Mouse (Mus musculus) hindbrain, embryonic 15.5 days (tissue): ENCODE results near the gene Sgsh. TPM values are rescaled to one million over a fixed set of nuclear protein-coding genes. Genes with fewer than 3 reads are reported as not detected.
"Not testable (repeated sequence)": the region's sequence is repeated elsewhere in the genome, so short reads cannot be mapped to it uniquely, and the experiment has no call there.

Experiments
- ATAC-seq: fragments of 200-750 bp; cut with Nextera tagmentation; 2 replicates; pipeline ENCODE4 v1.8.0; 2017; ENCODE audit warnings: low read depth, moderate number of reproducible peaks, moderate TSS enrichment; ENCODE audit not compliant: low FRiP score
- H3K27ac ChIP-seq: fragments of 300-500 bp; sonication (generic); replicated peaks from 2 replicates; pipeline ENCODE4 v1.5.1; 2015; ENCODE audit warnings: mild to moderate bottlenecking, inconsistent platforms
- H3K27me3 ChIP-seq: fragments of 300-500 bp; sonication (generic); 2 replicates; pipeline ENCODE4 v1.6.1; 2015; ENCODE audit warnings: control low read depth, inconsistent platforms
- H3K36me3 ChIP-seq: fragments of 300-500 bp; sonication (generic); 2 replicates; pipeline ENCODE4 v1.6.1; 2015; ENCODE audit warnings: control low read depth, inconsistent platforms
- H3K4me1 ChIP-seq: fragments of 300-500 bp; sonication (generic); replicated peaks from 2 replicates; pipeline ENCODE4 v1.6.1; 2015; ENCODE audit warnings: control low read depth, inconsistent platforms
- H3K4me2 ChIP-seq: fragments of 300-500 bp; sonication (generic); 2 replicates; pipeline ENCODE4 v1.6.1; 2015; ENCODE audit warnings: moderate library complexity, mild to moderate bottlenecking, inconsistent platforms
- H3K4me3 ChIP-seq: fragments of 300-500 bp; sonication (generic); 2 replicates; pipeline ENCODE4 v1.5.1; 2015; ENCODE audit warnings: mild to moderate bottlenecking, inconsistent platforms
- H3K9ac ChIP-seq: fragments of 300-500 bp; sonication (generic); 2 replicates; pipeline ENCODE4 v1.6.1; 2015; ENCODE audit warnings: inconsistent platforms
- H3K9me3 ChIP-seq: fragments of 300-500 bp; sonication (generic); 2 replicates; pipeline ENCODE4 v1.6.1; 2016; ENCODE audit warnings: control low read depth, inconsistent platforms
- WGBS: fragments of 180-500 bp; shearing (Covaris S2); methylation state at CpG from one replicate; pipeline ENCODE4 v1.1.7; 2015; 5-methylcytosine and 5-hydroxymethylcytosine counted together
- polyA plus RNA-seq: library from polyadenylated mRNA; unstranded; fragments of >200 nt; fragmentation: Nextera tagmentation; extraction: Ambion mirVana; gene quantifications from 2 replicates; pipeline ENCODE4 v1.2.1, GENCODE M21; 2015

The Sgsh gene
- polyA plus RNA-seq, 1 experiment from 2014 or later: 4.4 TPM

DNA sequence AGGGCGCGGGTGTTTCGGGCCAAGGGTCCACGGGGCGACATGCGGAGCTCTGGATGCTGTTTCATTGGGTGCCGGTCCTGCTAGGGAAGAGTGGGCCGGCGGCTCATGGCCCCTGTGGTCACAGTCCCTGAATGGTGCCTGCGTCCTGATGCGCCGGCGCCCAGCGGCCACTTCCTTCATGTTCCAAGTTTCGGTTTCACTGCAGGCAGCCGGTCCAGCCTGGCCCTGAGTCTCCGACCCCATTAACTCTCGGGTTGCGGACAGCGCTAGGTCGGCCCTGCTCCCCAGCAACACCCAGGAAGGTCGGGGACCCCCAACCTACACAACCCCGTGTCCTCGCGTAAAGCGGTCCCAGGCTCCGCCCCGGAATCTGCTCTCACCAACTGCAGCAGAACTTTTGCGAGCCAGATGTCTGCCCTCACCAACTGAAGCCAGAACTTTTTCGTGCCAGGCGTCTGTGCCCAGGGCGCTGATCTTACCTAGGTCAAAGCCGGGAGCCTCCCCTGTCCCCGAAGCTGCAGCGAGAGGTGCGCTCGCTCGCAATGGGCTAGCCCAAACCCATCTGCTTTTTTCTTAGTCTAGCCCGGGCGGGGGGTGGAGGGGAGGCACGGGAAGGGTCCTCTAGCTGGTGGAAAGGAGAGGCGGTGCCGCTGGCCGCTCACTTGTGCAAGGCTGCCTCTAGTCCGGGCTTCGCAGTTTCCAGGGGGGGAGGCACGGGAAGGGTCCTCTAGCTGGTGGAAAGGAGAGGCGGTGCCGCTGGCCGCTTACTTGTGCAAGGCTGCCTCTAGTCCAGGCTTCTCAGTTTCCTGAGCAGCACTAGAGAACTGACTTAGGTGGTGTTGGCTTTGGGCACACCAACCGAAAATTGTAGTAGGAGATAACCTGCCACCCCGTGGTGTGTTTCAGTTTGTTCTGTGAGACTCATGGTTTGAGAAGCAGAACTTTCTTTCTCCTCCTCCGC is 35.2 kb upstream of the Sgsh start:
- Histone ChIP-seq H3K27ac (peak overlapping the region; percentile 53), H3K4me3 (peak overlapping the region; percentile 59), H3K27me3 (peaks cover 72% of the 10 kb centered on the region), H3K4me1 (peaks cover 24% of the 10 kb centered on the region), H3K9ac (peak overlapping the region; percentile 57), H3K9me3 (no peaks in the 10 kb centered on the region), H3K4me2 (peak overlapping the region; percentile 99), H3K36me3 (no peaks in the 10 kb centered on the region)
- WGBS: 2% methylated on average over 53 of the region's 53 CpGs
- ATAC-seq: peak; percentile 40; the same call in 1 of the 2 replicates

DNA sequence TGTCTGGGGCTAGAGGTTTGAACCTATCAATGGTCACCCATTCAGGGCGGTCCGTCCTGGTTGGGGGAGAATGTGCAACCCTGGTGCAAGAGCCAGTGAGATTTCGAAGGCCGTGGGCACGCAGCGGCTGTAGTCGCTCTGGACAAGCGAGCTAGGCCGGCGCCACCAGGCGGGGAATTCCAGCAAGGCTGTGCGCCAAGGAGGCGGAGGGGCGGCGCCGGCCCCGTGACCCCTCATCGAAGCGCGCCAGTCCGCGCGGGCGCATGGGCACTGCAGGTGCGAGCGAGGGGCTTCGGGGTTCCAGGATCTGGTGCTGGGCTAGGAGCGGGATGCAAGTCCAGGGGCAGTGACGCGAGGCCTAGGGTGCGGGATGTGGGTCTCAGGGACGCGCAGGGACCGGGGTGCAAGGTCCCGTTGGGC is 34.5 kb upstream of the Sgsh start:
- H3K27me3 ChIP-seq: peaks cover 65% of the 10 kb centered on the region
- WGBS: 1% methylated on average over 34 of the region's 35 CpGs
- no peaks in the 10 kb centered on the region for H3K36me3 ChIP-seq
- H3K27ac ChIP-seq: peak overlapping the region; percentile 53
- H3K9ac ChIP-seq: peak overlapping the region; percentile 57
- peak; percentile 54; the same call in 1 of the 2 replicates for ATAC-seq
- no peaks in the 10 kb centered on the region for H3K9me3 ChIP-seq
- H3K4me2 ChIP-seq: peak overlapping the region; percentile 99
- peak overlapping the region; percentile 59 for H3K4me3 ChIP-seq
- H3K4me1 ChIP-seq: peaks cover 24% of the 10 kb centered on the region

DNA sequence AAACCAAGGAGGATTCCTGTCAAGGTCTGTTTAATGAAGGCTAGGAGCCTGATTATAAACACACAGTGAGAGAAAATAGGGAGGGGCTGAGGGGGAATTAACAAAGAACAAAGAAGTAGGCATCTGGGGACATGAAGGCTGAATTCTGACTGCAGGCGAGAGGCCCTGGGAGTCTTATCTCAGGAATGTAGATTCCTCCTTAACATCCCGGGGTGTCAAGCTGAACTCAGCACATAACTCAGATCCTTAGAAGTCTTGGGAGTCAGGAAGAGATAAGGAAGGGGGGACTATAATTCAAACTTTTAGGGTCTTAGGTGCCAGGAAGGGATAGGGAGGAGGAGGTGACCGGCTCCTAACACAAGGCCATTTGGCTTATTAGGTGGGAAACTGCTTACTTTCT is 31.9 kb upstream of the Sgsh start:
- not testable (repeated sequence) for H3K36me3 ChIP-seq, H3K27ac ChIP-seq, H3K4me3 ChIP-seq, H3K9me3 ChIP-seq, H3K4me2 ChIP-seq, H3K9ac ChIP-seq, ATAC-seq
- Histone ChIP-seq H3K4me1 (peaks cover 16% of the 10 kb centered on the region), H3K27me3 (peaks cover 44% of the 10 kb centered on the region)
- WGBS: 41% methylated on average over 3 of the region's 3 CpGs

DNA sequence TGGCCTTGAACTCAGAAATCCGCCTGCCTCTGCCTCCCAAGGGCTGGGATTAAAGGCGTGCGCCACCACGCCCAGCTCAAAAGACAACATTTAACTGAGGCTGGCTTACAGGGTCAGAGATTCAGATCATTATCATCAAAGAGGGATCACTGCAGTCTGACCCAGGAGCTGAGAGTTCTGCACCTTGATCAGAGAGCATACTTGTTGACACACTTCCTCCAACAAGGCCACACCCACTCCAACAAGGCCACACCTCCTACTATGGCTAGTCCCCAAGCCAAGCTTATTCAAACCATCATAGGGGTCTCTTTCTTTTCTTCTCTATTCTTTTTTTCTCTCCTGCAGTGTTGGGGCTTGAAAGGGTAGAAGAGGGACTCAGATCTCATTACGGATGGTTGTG is 31.0 kb upstream of the Sgsh start:
- WGBS: 95% methylated on average over 5 of the region's 5 CpGs
- Histone ChIP-seq H3K27me3 (peaks cover 34% of the 10 kb centered on the region), H3K4me1 (peaks cover 16% of the 10 kb centered on the region), H3K9ac (no peak overlapping the region), H3K27ac (no peak overlapping the region), H3K4me2 (no peak overlapping the region), H3K36me3 (no peaks in the 10 kb centered on the region), H3K4me3 (no peak overlapping the region), H3K9me3 (no peaks in the 10 kb centered on the region)
- no peak for ATAC-seq

DNA sequence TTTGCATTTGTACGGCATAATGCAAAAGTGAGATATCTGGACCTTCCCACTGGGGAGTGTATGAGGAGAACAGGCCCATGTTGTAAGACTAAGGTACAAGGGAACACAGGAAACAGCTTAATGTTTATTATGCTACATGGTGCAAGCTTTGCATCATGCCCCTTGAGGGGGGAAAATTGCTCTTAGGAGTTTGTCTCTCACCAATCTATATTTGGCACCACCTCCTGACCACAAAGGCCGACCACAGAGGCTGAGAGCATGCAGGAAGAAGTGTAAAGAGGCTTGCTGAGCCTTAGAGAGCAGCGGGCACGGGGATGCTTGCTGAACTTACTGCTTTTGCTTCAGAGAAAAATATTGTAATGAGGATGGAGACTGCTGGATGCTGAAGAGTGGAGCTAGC is 29.6 kb upstream of the Sgsh start:
- no peaks in the 10 kb centered on the region for H3K36me3 ChIP-seq
- no peak overlapping the region for H3K27ac ChIP-seq
- peaks cover 5% of the 10 kb centered on the region for H3K4me1 ChIP-seq
- H3K27me3 ChIP-seq: peaks cover 20% of the 10 kb centered on the region
- 88% methylated on average over 4 of the region's 4 CpGs for WGBS
- no peak overlapping the region for H3K9ac ChIP-seq
- H3K4me2 ChIP-seq: no peak overlapping the region
- no peak overlapping the region for H3K4me3 ChIP-seq
- ATAC-seq: no peak
- H3K9me3 ChIP-seq: no peaks in the 10 kb centered on the region

DNA sequence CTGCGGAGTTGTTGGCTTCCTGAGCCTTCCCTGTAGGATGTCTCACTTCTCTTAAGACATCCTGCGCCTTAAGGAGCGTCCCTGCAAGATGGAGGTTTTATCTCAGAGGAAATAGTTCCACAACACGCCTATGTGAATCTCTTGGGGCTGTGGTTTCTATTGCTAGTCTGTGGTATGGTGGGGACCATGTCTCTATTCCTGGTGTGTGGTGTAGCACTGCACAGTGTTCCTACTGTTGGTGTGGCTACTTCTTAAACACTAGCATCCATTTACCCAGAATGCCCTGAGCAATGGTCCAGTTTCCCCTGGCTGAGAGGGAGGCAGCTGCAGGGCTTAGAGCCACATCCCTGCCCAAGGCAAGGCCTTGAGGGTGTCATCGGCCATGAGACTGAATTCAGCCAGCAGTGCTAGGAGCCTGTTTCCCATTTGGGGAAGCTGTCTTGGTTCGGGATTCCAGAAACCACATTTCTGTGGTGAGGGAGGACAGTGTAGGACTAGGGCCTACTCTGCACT is 27.1 kb upstream of the Sgsh start:
- ATAC-seq: no peak
- WGBS: 78% methylated on average over 6 of the region's 6 CpGs
- no peak overlapping the region for H3K27ac ChIP-seq

DNA sequence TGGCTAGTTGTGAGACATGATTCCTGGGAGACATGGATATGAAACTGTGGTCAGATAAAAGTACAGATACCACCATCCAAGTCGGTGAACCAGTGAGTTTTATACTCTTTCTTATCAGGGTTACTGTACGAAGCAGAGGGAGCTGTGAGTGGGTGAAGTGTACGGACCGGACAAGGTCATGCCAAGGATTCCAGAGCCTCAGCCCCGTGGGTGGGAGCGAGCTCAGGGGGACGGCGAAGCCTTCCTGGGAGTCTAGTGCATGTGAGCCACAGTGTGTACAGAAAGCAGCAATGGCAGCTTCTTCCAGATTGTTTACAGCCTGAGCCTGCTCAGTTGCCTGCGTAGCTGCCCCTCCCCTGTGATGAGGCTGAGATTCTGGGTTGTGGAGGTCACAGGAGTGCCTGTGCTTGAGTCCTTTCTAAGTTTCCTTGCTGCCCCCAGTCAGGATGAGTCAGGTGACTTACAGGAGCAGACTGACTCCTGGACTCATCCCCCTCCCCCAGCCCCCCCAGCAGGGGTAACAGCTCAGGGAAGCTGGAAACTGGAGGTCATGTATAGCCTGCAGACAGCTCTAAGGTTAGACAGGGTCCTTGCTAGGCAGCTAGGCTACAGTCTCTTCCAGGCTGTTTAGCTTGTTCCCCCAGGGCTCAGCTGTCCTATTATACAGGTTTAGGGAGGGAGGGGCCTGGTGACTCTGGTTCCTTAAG is 26.4 kb upstream of the Sgsh start:
- Histone ChIP-seq H3K9ac (no peak overlapping the region), H3K4me1 (no peaks in the 10 kb centered on the region), H3K36me3 (no peaks in the 10 kb centered on the region), H3K9me3 (no peaks in the 10 kb centered on the region), H3K27ac (no peak overlapping the region), H3K27me3 (no peaks in the 10 kb centered on the region), H3K4me3 (no peak overlapping the region), H3K4me2 (no peak overlapping the region)
- 89% methylated on average over 9 of the region's 9 CpGs for WGBS
- no peak for ATAC-seq

More for the DNA sequence above, 27.1 kb upstream of the Sgsh start:
- no peaks in the 10 kb centered on the region for H3K27me3 ChIP-seq
- H3K4me1 ChIP-seq: no peaks in the 10 kb centered on the region
- no peak overlapping the region for H3K4me2 ChIP-seq
- H3K36me3 ChIP-seq: no peaks in the 10 kb centered on the region
- H3K9me3 ChIP-seq: no peaks in the 10 kb centered on the region
- H3K4me3 ChIP-seq: no peak overlapping the region
- H3K9ac ChIP-seq: no peak overlapping the region

DNA sequence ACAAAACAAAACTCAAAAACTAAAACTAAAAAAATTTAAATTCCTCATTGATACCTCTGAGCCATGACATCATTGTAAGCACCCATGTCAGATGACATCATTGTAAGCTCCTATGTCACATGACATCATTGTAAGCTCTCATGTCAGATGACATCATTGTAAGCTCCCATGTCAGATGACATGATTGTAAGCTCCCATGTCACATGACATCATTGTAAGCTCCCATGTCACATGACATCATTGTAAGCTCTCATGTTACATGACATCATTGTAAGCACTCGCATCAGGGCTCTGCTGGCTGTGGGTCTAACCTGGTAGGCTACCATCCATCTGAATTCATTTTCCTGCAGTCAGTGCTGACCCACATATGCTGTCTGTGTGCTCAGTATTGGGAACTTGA is 23.2 kb upstream of the Sgsh start:
- no peak for ATAC-seq
- no peaks in the 10 kb centered on the region for H3K4me1 ChIP-seq
- H3K4me2 ChIP-seq: no peak overlapping the region
- no peak overlapping the region for H3K9ac ChIP-seq
- no peaks in the 10 kb centered on the region for H3K36me3 ChIP-seq
- no peaks in the 10 kb centered on the region for H3K9me3 ChIP-seq
- H3K27ac ChIP-seq: no peak overlapping the region
- whole genome bisulfite sequencing: 95% methylated on average over 1 of the region's 1 CpGs
- no peaks in the 10 kb centered on the region for H3K27me3 ChIP-seq
- no peak overlapping the region for H3K4me3 ChIP-seq

DNA sequence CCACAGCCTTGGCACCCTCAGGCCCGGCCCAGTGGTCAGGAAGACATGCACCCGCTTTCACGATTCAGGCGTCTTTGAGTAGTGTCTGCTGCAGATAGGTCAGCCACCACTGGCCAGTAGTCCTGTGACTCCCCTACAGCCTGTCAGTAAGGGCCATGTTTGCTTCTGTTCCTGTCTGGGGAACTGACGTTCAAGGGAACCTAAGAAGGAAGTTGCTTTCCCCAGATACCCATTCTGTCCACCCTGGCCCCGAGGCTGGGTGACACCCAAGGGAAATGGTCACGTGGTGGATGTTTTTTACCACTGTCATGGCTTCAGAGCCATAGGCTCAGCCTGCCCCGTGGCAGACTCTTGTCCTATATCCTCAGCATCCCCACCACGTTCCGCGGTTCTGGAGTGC is 22.0 kb upstream of the Sgsh start:
- H3K4me1 ChIP-seq: no peaks in the 10 kb centered on the region
- no peaks in the 10 kb centered on the region for H3K9me3 ChIP-seq
- H3K9ac ChIP-seq: no peak overlapping the region
- no peak for ATAC-seq
- H3K36me3 ChIP-seq: no peaks in the 10 kb centered on the region
- no peaks in the 10 kb centered on the region for H3K27me3 ChIP-seq
- no peak overlapping the region for H3K4me3 ChIP-seq
- no peak overlapping the region for H3K4me2 ChIP-seq
- WGBS: 93% methylated on average over 11 of the region's 11 CpGs
- H3K27ac ChIP-seq: no peak overlapping the region

DNA sequence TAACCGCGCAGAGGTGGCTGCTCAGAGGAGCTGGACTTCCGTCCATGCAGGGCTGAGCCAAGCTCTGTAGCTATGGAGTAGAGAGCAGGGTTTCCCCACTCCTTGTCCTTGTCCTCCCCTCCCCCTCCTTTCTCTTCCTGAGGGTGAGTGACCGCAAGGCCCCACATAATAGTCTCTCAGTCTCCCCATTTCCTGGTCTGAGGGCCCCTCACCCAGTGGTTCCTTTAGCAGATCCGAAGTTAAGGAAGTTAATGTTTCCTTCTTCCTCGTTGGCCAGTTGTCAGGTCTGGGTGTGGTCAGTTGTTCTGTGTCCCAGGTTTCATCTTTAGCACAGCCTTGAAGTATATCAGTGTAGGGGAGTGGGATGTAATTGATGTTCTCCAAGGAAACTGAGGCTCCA is 20.1 kb upstream of the Sgsh start:
- WGBS: 81% methylated on average over 6 of the region's 6 CpGs
- no peak overlapping the region for H3K9ac ChIP-seq
- H3K4me3 ChIP-seq: no peak overlapping the region
- H3K4me1 ChIP-seq: no peaks in the 10 kb centered on the region
- H3K27ac ChIP-seq: no peak overlapping the region
- no peaks in the 10 kb centered on the region for H3K36me3 ChIP-seq
- H3K27me3 ChIP-seq: no peaks in the 10 kb centered on the region
- no peak overlapping the region for H3K4me2 ChIP-seq
- H3K9me3 ChIP-seq: no peaks in the 10 kb centered on the region
- ATAC-seq: no peak

DNA sequence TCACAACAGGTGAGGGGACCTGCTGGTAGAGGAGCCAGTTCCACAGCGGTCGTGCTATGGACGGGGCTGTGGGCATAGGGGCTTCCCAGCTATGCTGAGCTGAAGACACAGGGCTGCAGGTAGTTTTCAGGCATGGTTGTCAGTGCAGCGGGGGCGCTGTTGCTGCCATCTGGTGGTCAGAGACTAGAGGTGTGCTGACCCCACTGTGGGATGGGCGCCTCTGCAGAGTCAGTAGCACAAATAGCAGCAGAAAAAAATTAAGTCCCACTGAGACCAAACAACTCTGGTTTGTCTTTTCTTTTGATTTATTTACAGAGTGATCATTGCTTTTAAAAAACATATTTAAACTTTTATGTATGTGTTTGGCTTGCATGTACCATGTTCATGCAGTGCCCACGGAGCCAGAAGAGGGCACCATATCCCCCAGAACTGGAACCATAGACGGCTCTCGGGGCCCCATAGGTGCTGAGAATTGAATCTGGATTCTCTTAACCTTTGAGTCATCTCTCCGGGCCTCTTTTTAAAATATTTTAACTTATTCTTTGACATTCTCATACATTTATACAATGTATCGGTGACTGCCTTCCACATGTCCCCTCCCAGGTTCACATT is 8.3 kb upstream of the Sgsh start:
- H3K27me3 ChIP-seq: no peaks in the 10 kb centered on the region
- peaks cover 10% of the 10 kb centered on the region; the same call in 1 of the 2 replicates for H3K4me1 ChIP-seq
- no peak overlapping the region; the same call in 1 of the 2 replicates for H3K27ac ChIP-seq
- no peaks in the 10 kb centered on the region for H3K9me3 ChIP-seq
- peak overlapping the region; percentile 50 for H3K4me2 ChIP-seq
- 32% methylated on average over 11 of the region's 11 CpGs for WGBS
- ATAC-seq: peak; percentile 93
- H3K4me3 ChIP-seq: peak overlapping the region; percentile 26
- no peaks in the 10 kb centered on the region for H3K36me3 ChIP-seq
- peak overlapping the region; percentile 39 for H3K9ac ChIP-seq
